ENCODE assay signal across 10 mouse cellular contexts in the genomic region with DNA sequence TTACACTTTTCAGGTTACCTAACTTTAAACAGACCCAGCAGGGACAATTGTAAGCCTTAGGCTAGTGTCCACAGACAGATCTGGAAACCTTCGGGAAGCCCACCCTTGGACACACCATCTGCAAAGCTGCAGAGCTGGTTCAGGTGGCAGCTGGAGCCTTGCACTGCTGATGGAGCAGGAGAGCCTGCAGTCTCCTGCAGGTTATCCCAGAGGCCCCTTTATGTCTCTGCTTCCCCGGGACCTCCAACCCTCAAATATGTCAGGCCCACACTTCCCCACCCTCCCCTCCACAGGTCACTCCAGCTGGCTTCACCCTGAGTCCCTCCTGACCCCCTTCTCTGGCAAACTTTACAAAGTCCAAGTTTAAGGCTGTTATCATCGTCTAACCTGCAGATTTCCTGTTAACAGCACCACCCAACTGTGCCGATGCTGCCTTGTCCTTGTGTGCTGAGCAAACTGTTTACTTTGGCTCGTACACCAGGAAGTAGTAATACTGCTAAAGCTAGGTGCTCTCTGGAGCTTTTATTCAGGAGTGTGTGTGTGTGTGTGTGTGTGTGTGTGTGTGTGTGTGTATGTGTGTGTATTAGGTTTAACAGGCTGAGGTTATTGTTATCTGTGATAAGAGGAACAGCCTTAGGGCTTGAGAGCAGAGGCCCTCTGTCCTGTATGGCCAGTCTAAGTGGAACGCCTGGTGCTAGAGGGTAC. TPM values are rescaled to one million over a fixed set of nuclear protein-coding genes. Genes with fewer than 3 reads are reported as not detected.
DNase-seq lines count a peak whose midpoint lies in the region; ATAC-seq and TF ChIP-seq lines count a peak whose summit lies in the region.
"Not testable (repeated sequence)": the region's sequence is repeated elsewhere in the genome, so short reads cannot be mapped to it uniquely, and the experiment has no call there.
"Had no signal": no experiment of that assay in that cellular context is flagged by ENCODE, and none has a peak within 500 bp of the region (broad histone marks: within the 10 kb centered on the region; RNA-seq: fewer than 3 reads in every experiment).

No protein-coding gene starts in this region.

- H3K9me3 ChIP-seq in heart, embryonic 15.5 days (replicated peaks); intestine, embryonic 16.5 days (ENCODE audit: control insufficient read depth, low read length); liver, embryonic 15.5 days (replicated peaks): not testable (repeated sequence)

- peak; percentile 66 for ATAC-seq in heart, embryonic 15.5 days (replicated peaks; ENCODE audit: insufficient number of reproducible peaks, insufficient read depth, low FRiP score, low read depth)
- ATAC-seq in intestine, embryonic 16.5 days = peak; percentile 96
- ATAC-seq in liver, embryonic 15.5 days (ENCODE audit: insufficient read depth) = peak; percentile 80

- H3K27me3 ChIP-seq in heart, embryonic 15.5 days; intestine, embryonic 16.5 days (replicated peaks; ENCODE audit: control insufficient read depth, insufficient read depth, low read length); liver, embryonic 15.5 days: not testable (repeated sequence)

- not testable (repeated sequence) for H3K4me3 ChIP-seq in gastrocnemius, adult 2 months; heart, embryonic 15.5 days; intestine, embryonic 16.5 days (ENCODE audit: low read length); liver, embryonic 15.5 days (replicated peaks)

- peak; percentile 37 for DNase-seq in NIH3T3 (ENCODE audit: low read depth)
- peak; percentile 25 for DNase-seq in gastrocnemius, adult 2 months
- DNase-seq in kidney, postnatal 14 days = peak; percentile 65
- DNase-seq in lung, postnatal 36 days = peak; percentile 89
- DNase-seq in urinary bladder, postnatal 14 days (ENCODE audit: low spot score) = peak; percentile 70

- TF ChIP-seq CTCF in gastrocnemius, adult 2 months (IDR thresholded peaks at IDR 0.05) = not testable (repeated sequence)

- not testable (repeated sequence) for H3K36me3 ChIP-seq in heart, embryonic 15.5 days; intestine, embryonic 16.5 days (ENCODE audit: control insufficient read depth, insufficient read depth, low read length); liver, embryonic 15.5 days (replicated peaks)

- not testable (repeated sequence) for H3K4me2 ChIP-seq in heart, embryonic 15.5 days; intestine, embryonic 16.5 days (ENCODE audit: low read depth, low read length); liver, embryonic 15.5 days

- H3K4me1 ChIP-seq in heart, embryonic 15.5 days (replicated peaks); liver, embryonic 15.5 days (replicated peaks): not testable (repeated sequence)
- H3K4me1 ChIP-seq in intestine, embryonic 16.5 days (ENCODE audit: control insufficient read depth, insufficient read depth, low read length) = peaks cover 18% of the 10 kb centered on the region

- peak overlapping the region; percentile 74 for H3K27ac ChIP-seq in gastrocnemius, adult 2 months
- H3K27ac ChIP-seq in heart, embryonic 15.5 days = peak overlapping the region; percentile 24; the same call in 1 of the 2 replicates
- peak overlapping the region; percentile 86 for H3K27ac ChIP-seq in intestine, embryonic 16.5 days (ENCODE audit: low read length)
- H3K27ac ChIP-seq in liver, embryonic 15.5 days (replicated peaks) = not testable (repeated sequence)

- WGBS in heart, embryonic 15.5 days = 45% methylated on average over 6 of the region's 6 CpGs
- WGBS in intestine, embryonic 16.5 days = 20% methylated on average over 6 of the region's 6 CpGs
- WGBS in liver, embryonic 15.5 days (ENCODE audit: insufficient replicate concordance) = 30% methylated on average over 6 of the region's 6 CpGs

- intact Hi-C loops in gastrocnemius, adult 2 months (cut with DNase I) = not testable (repeated sequence)

- H3K9ac ChIP-seq in heart, embryonic 15.5 days; intestine, embryonic 16.5 days (ENCODE audit: low read depth, low read length); liver, embryonic 15.5 days: not testable (repeated sequence)

RNA-seq across cellular contexts. Expression of a gene that starts 29.6 kb away (rescaled TPM):
- 1 to 10 TPM in 1 of 2 experiments, under 1 TPM in 1; 0.79 to 1.9 TPM for total RNA-seq in gastrocnemius, adult 2 months (2021)
- 2.5 and 3.6 TPM in 2 replicates for polyA plus RNA-seq in heart, embryonic 15.5 days (2015; fragmentation: Nextera tagmentation; extraction: Ambion mirVana)
- polyA plus RNA-seq in intestine, embryonic 16.5 days (2015; fragmentation: Nextera tagmentation; extraction: Ambion mirVana) = 21.7 and 23.3 TPM in 2 replicates
- polyA plus RNA-seq in liver, embryonic 15.5 days (2015; fragmentation: Nextera tagmentation; extraction: Ambion mirVana) = 0.54 and 0.56 TPM in 2 replicates
- total RNA-seq: granulocyte monocyte progenitor cell, adult 5-6 weeks had no signal
- polyA plus RNA-seq: erythroblast, embryonic 14.5 days had no signal

Comparison
In these comparisons a context has a peak if more than half of its experiments do, and no peak if none do; other contexts are left out.
1. DNase-seq: peak in every context shown above with its lines; median percentile 89 in lung, postnatal 36 days; 70 in urinary bladder, postnatal 14 days; 65 in kidney, postnatal 14 days; 37 in NIH3T3; 25 in gastrocnemius, adult 2 months.